Mouse (Mus musculus): Measurements from ENCODE around the gene Robo1. TPM values are rescaled to one million over a fixed set of nuclear protein-coding genes. Genes with fewer than 3 reads are reported as not detected.

Robo1 gene
- polyA plus RNA-seq (2012; rRNA removed), result 7.2 and 10.0 TPM in 2 replicates

DNA sequence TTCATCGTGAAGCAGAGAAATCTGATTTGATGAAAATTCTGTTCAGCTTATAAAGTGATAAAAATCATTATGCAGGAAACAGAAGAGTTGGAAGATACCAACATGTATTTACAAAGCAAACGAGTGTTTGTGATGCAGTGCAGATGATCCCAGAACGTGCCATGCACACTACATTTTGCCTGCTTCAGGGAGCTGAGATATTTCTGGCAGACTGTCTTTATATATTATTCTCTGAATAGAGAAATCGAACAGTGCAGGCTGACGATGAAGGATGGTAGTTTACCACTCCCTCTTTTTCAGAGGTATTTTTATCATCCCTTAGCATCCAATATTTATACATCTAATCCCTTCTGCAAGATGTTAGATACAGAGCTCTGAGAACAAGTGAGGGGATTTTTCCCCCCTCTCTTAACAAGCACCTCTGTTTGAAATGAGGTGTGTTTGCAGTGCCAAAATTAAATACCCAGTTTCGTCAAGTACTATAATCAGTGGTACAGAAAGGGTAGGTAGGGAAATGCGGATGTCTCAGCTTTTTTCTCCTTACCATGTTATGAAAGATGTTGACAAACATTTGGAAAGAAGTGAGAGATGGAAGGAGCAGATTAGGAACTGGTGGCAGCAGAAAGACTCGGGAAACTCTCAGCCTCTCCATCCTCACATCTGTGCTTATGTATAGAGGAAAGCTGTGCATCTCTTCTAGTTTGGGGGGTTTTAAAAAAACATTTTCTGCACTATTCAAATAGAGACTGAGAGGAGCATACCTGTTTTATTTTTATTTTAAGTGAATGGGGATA lies at the start of gene Robo1:
Robo1 (plus strand) TSS at position 770 of the 794 bp plus-strand sequence.
- no peak for DNase-seq (ENCODE audit: low spot score)

DNA sequence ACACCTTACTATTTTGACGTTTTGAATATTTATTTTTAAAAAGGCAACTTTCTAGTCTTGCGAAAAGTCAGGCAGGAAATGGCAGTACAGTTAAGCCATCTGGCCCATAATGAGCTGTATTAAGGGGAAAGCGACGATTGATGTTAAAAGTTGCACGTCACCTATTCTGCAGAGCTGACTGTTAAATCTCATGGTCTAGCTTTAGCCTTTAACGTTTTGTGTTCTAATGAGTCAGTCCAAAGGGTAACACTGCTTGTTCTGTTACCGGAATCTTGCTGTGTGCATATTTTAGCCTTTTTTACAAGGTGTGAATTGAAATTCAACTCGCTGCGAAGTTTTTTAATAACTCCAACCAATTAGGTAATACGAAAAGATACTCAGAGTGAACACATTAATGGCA lies 40.3 kb upstream of the Robo1 start:
- DNase-seq (ENCODE audit: low spot score), result no peak

DNA sequence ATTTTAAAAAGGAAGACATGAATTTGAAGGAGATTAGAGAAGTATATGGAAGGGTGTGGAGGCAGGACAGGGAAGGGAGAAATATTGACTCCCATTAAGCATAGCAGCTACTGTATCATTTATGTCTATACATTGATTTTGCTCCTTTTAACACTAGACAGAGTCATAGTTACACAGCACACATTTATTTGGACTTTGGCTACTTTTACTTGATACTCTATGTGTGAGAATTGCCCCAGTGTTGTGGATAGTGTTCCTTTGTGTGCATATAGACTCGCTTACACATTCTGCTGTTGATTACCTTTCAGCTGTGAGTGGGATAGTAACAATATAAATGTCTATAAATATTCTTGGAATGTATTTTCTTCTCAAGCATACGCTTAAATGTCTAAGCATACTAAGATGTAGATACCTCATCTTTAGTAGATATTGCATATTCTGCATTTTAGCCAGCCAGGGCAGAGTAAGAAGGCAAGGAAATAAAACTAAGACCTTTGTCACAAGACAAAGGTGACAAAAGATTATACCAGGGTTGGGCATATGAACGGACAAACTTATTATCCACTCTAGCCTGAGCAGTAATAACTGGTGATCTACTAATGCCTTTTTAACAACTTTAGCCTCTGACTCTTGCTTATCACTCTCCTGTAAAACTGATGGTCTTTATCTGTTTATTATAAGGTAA lies 31.6 kb upstream of the Robo1 start:
- DNase-seq (ENCODE audit: low spot score), result no peak

DNA sequence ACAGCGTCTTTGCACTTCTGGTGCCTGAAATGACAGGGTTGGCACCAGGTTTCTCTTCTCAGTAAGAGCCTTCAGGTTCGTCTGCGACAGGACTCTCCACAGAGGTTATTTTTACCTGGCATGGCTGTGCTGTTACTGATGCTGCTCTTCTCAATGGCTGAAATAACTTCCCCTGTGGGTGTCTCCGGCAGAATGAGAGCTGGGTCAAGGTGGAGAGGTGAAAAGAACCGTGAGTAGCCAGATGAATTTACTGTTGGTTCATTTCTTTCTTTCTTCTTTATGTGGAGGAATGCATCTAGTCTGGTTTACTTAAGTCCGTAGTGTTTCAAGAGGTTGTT lies 194 bp downstream of the Robo1 start:
- no peak for DNase-seq (ENCODE audit: low spot score)

DNA sequence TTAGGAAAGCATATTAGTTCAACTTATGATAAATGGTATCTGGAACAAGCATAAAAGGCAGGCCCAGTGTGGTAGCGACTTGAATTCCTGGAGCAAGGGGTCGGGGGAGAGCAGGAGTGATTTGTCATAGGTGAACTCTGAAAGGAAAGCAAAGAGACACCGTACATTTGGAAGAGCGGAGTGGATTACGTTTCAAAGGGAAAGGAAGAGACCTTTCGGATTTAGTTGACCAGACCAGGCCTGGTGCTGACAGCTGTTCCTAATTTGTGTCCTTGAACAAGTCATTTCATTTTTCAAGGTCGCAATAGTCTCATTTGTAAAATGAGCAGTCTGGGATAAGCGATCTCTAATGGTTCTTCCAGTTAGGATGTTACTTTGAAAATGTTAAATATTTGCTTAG lies 19.2 kb downstream of the Robo1 start:
- DNase-seq (ENCODE audit: low spot score), result no peak

DNA sequence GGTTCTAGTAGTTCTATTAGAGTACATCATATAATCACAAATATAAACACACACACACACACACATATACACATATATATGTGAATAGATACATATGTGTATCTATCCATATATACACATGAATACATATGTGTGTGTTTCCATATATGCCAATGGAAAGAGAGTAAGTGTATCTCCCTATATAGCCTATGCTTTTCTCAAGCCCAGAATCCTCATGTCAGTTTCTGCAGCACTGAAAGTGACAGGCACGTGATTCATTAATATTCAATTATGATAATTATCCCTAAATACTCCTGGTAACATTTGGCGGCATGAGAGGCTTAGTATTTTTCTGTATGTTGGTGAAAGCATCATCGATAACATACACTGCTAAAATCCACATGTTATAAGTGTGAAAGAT lies 20.5 kb downstream of the Robo1 start:
- DNase-seq (ENCODE audit: low spot score), result no peak

DNA sequence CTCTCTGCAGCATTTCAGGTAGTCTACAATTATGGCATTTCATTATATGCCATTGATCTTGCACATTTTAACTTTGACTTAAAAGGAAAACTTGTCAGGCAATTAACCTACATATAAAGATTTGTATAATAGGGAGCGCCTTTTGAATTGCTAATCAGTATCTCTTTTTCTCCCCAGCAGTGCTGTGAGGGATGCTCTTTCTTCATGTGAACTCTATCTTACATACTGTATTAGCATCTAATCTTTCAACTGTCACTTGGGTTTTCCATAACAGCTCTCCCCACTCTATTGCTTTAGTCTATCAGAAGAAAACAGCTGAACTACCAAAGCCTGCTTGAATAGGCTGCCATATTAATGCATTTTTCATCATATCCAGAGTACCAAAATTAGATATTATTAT lies 29.7 kb downstream of the Robo1 start:
- DNase-seq (ENCODE audit: low spot score), result no peak

DNA sequence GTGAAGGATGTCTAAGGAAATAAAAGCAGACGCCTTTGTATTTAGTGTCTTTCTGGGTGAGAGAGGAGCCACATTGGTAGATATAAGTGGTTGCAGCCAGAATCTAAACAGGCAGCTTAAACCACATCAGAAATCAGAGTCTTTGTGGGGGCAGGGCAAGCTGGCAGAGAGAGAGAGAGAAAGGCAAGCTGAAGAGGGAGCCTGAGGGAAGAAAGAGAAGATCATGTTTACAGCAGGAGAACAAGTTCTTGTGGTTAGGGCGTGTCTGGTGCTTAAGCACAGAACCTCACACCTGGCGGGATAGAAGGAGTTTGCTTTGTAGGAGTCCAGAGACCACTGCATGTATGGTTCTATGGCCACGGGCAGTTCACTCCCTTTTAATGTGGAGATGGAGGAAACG lies 42.3 kb downstream of the Robo1 start:
- DNase-seq (ENCODE audit: low spot score), result no peak

DNA sequence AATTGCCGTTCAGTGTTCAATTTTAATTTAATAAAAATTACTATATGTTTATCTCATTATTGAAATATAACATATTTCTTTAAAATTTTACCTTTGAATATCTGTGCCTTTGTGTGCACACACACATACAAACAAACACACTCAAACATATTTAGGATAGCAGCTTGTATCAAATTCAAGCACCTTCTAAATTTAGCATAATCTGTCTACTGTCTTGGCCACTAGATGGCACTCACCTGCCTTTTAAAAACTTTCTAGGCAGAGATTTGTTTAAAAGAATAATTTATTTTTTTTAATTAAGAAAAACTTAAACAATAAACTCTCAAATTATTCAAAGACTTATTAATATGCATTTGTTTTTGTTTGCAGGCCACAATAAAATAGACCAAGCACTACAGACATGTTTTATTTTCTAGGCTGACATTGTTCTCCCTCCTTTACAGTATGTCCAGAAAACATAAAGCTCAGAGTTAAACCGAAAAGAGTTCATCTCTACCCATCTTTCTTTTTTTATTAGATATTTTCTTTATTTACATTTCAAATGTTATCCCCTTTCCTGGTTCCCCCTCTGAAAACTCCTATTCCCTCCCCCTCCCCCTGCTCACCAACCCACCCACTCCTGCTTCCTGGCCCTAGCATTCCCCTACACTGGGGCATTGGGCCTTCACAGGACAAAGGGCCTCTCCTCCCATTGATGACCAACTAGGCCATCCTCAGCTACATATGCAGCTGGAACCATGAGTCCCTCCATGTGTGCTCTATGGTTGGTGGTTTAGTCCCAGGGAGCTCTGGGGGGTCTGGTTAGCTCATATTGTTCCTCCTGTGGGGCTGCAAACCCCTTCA lies 48.6 kb downstream of the Robo1 start:
- DNase-seq (ENCODE audit: low spot score), result no peak

DNA sequence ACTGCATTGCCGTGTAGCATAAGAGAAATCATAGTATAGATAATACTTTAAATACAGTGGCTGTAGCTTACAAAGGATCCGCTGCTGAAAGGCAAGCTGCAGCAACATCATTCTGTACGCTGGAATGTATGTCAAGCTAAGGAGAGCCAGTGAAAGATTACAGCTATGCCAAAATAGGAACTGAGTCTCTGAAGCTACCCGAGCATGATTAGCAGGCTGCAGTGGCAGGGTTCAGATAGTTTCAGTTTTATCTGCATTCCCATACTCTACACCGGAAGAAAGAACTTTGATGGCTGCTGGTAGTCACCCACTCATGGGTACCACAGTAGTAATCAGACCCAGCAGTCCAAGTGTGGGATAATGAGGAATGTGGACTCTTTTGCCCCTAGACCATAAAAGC lies 68.8 kb downstream of the Robo1 start:
- no peak for DNase-seq (ENCODE audit: low spot score)

DNA sequence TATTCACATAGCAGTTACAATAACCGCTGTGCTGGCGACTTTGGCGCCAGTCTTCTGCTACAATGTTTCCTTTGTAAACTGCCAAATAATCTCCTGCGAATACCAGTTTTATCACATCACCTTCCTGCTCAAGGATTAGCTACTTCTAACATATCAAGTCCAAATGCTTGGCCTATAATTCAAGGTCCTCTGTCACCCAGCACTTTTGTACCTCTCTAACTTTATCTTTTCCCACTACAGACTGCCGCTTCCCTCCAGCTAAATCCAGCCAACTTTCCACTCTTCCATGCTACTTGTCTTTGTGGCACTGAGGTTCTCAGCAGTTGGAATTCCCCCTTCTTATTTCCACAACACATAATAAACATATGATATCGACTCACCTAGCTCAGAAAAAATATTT lies 73.7 kb downstream of the Robo1 start:
- no peak for DNase-seq (ENCODE audit: low spot score)

DNA sequence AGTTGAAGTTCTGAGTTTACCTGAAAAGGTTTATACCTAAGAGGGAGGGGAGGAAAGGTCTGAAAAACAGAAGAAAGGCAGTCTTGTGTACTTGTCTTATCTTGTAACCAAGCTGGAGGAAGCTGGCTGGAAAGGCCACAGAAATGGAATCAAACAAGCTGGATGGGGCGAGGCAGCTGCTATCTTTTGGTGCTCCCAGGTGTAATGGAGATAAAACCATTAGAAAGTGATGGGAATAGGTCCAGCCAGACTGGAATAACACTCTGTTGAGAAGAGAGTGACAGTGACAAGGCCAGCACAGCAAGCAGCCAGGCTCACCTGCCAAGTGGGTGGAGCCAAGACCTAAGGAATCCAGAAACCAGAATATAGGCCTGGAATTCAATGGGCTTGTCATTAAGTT lies 75.5 kb downstream of the Robo1 start:
- DNase-seq (ENCODE audit: low spot score), result no peak

DNA sequence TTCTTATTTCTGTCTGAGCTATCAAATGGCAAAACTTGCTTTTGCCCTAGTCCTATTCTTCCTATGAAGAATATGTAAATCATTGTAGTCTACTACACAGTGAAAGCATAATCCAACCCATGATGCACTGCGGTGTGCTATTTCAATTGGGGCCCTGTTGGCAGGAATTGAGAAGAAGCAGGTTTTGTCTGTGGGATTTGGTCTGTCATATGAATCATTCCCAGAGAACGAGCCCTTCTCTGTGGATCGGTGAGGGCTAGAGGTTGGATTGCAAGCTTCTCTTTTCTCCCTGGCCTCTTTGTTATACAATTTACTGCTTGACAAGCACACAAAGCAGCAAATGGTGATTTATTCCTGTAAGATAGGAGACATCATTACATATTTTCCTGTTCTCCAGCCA lies 85.4 kb downstream of the Robo1 start:
- DNase-seq (ENCODE audit: low spot score), result no peak

DNA sequence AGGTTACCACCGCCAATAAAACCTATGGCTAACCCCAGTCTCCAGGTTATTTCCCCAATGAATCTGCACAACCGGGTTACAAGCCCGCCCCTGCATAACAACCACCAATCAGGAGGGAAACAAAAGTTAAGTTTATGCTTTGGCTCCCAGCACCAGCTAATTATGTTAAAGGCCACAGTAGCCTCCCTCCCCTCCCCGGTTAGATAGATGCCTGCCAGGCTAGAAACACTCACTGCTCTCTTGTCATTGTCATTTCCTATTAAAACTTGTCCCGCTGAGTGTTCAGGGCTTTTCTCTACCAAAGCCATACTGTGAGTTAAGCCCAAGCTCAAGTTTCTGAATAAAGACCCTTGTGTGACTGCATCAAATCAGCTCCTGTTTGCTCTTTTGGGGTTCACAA lies 90.7 kb downstream of the Robo1 start:
- DNase-seq (ENCODE audit: low spot score), result no peak

DNA sequence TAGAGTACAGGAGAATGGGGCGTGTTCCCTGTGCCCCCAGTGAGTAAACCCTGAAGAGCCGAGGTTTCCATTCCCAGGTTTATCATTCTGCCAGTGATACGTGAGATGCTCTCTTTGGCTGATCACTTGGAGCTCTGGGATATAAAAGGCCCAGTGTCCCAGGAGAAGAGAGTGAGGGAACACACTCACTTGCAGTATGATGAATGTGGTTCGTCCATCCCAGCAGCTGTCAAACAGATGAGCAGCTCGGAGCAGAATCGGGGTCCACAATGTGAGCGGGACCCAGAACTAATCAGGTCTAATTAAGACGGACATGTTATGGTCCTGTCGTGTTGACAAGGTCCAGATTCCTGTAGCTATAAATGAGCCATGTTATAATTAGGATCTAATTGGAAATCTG lies 94.3 kb downstream of the Robo1 start:
- DNase-seq (ENCODE audit: low spot score), result no peak

DNA sequence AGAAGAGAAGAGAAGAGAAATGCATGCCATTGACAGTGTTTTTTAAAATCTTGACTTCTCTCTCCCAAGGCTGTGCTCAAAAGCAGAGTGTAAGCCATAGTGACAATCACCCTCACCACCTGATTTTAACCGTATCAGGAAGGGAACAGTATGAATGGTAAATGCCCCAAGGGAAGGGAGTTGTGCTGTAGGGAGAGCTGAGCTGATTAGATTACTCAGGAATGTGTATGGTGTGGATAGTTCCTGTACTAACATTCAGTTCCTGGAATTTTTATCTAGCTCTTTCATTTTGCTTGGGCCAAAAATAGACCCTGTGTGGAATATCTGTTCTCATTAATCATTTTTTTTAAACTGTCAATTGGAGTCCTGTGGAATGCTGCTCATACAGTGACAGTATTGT lies 101.7 kb downstream of the Robo1 start:
- DNase-seq (ENCODE audit: low spot score), result no peak

DNA sequence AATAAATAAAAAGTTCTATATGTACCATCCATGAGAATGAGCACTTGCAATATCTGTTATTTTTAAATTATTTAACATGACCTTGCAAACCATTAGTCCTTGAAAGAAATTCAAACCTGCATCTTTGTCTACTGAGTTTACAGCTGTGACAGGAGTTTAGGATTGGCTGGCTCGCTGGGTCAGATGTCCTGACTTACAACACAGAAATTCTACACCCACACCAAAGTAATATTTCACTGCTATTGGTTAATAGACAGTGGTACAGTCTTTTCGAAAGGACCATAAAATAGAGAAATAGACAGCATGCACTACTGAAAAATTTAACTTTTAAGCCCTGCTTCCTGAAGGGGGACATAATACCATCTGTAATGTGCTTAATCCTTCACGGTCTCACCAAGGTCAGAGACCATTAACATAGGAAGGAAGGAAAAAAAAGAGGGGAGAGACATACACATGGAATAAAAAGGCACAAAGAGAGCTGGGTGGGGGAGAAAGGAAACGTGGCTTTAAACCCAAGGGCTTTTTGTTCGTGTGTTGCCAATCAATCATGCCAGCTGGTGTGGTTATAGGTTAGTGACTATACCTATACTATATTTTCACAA lies 103.7 kb downstream of the Robo1 start:
- no peak for DNase-seq (ENCODE audit: low spot score)

DNA sequence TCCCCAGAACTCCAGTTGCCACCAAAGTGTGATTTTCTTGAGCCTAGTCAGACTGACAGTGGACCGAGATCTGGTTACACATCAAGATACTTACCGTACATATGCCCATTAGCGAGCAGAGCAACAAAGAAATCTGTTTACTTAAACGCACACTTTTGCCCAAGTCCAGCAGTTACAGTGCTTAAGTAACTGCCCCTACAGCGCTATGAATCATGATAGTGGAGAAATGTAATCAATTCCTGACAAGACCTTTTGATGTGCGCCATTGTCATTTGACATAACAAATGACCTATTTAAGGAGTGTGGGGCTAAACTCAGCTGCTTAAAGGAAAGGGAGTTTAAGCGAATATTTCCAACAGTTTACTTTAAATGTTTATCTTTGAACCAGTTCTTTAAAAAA lies 104.8 kb downstream of the Robo1 start:
- DNase-seq (ENCODE audit: low spot score), result no peak

DNA sequence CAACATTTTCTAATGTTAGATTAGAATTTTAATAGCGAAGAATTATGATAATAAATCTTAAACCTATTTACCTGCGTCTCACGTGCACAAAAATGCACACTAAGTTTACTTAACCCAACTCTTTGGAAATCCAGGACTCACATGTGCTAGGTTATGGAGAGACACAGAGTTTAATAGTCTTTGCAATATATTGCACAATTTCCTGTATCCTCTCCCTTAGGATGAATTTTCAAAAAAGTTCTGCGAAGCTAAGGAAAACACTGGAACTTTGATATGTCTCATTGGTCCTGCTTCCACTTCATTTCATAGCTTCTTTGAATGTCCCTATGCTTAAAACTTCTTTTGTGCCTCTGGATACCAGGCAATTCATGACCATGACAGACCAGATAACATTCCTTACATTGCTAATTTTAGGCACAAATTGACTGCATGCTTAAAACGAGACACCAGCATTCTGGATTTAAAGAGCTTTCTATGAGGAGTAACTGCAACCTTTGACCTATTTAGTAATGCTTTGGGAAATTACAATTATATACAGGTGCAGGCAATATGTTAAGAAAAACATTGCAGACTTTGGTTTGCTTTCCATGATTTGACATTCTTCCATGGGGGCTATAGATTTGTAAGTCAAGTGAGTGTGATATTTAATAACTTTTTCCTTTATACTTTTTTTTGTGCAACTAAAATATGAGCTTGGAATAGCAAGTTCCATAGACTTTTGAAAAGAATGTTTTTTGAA lies 111.4 kb downstream of the Robo1 start:
- DNase-seq (ENCODE audit: low spot score), result no peak

DNA sequence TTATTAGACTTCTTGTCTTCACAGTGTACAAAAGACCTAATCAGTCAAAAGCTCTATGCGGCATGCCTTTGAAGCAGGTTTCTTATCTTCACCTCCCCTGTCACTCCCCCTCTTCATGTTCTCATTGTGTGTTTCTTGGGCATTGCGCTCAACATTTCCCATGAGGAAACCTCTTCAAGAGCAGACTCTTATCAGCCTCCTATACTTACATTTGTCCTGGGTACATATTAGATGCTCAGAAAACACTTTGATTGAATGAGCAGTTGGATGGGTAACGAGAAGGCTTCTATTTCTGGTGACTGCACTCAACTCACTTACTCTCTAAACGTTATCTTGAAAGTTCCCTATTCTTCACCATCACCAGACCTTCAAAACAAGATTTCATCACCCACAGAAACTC lies 114.3 kb downstream of the Robo1 start:
- no peak for DNase-seq (ENCODE audit: low spot score)

DNA sequence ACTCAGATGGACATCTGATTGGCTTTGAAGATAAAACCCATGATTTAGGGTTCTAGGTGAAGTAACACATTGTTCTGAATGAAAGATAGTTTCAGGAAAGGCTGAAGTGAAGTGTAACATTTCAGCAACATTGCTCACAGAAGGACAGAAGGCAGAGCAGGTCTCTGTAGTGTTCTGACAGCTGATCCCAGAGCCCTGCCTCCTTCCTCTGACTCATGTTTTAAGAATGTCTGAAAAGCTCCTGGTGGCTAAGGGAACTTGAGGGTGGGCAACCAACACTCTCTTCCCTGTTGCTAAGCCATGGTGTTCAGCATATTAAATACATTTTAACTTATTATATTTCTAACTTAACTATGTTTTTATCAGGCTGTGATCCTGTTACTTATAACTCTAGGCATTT lies 126.3 kb downstream of the Robo1 start:
- no peak for DNase-seq (ENCODE audit: low spot score)

All from urinary bladder, adult 2 months (tissue).